8 mouse cellular contexts compared by ENCODE assay signal in genomic region chr5:90366121-90367066, GRCm38 (mm10). TPM values are rescaled to one million over a fixed set of nuclear protein-coding genes. Genes with fewer than 3 reads are reported as not detected.
A peak's percentile ranks its signal among the peaks of the same experiment; 100 is the strongest.
DNase-seq lines count a peak whose midpoint lies in the region; ATAC-seq and TF ChIP-seq lines count a peak whose summit lies in the region.

Gene Ankrd17 (minus strand): TSS chr5:90366577.

- H3K4me3 ChIP-seq in cortical plate, adult 2 months (ENCODE audit: insufficient read depth, low read length): peak within 1 kb of the TSS; percentile 100

- no peak for TF ChIP-seq CTCF in cortical plate, adult 2 months (IDR thresholded peaks at IDR 0.05; ENCODE audit: extremely low read depth, insufficient read depth, low read length)

- peak; percentile 70 for ATAC-seq in activated CD4-positive, CD25-positive, alpha-beta regulatory T cell, adult 4 months
- ATAC-seq in inflammation-experienced regulatory T-cells, adult 6 months: peak; percentile 70
- ATAC-seq in megakaryocyte-erythroid progenitor cell, adult 5-6 weeks (replicated peaks; ENCODE audit: low FRiP score, low TSS enrichment, poor library complexity, severe bottlenecking): peak; percentile 64

- H3K27ac ChIP-seq in cortical plate, adult 2 months (ENCODE audit: insufficient read depth, low read length): peak within 1 kb of the TSS; percentile 96

- DNase-seq in gastrocnemius, postnatal 10 days: peak; percentile 90
- peak; percentile 88 to 94 for DNase-seq in left cerebral cortex, postnatal 10 days (ENCODE audit: extremely low spot score in 1 of 2, low spot score in 2 of 2)
- peak; percentile 94 for DNase-seq in right cerebral cortex, postnatal 25 days
- peak; percentile 89 to 90 for DNase-seq in urinary bladder, postnatal 4 days (ENCODE audit: low spot score in 2 of 2)

- H3K4me1 ChIP-seq in cortical plate, adult 2 months (ENCODE audit: control insufficient read depth, insufficient read depth, low read length): peaks cover 5% of the 10 kb centered on the region; the same call in 1 of the 2 replicates

- peak; percentile 80 for TF ChIP-seq POLR2A in cortical plate, adult 2 months (IDR thresholded peaks at IDR 0.05; ENCODE audit: extremely low read depth, insufficient read depth, low read length)

- intact Hi-C loops in left cerebral cortex, postnatal 10 days (cut with DNase I): loop anchor here (10.0 kb wide), 2 partner anchors 82 to 142 kb away; partner anchors contain the start of gene Cox18

RNA-seq across cellular contexts. Expression of gene Ankrd17, which starts in this region (rescaled TPM):
- polyA plus RNA-seq in activated CD4-positive, CD25-positive, alpha-beta regulatory T cell, adult 4 months (2017; shearing (Covaris generic)): 10 to 100 TPM; 41.9 to 48.9 TPM
- 53.5 and 55.1 TPM in 2 replicates for polyA plus RNA-seq in cortical plate, adult 2 months (2012; rRNA removed)
- 10 to 100 TPM; 49.5 to 65.3 TPM for total RNA-seq in gastrocnemius, postnatal 10 days (2021)
- 10 to 100 TPM; 40.5 to 64.2 (median 52.0) TPM for polyA plus RNA-seq in inflammation-experienced regulatory T-cells, adult 6 months (2017; shearing (Covaris generic))
- 100 to 1,000 TPM; 108 TPM for total RNA-seq in left cerebral cortex, postnatal 10 days (2021)
- 115 and 123 TPM in 2 replicates for total RNA-seq in megakaryocyte-erythroid progenitor cell, adult 5-6 weeks (2014; fragmentation: Nextera tagmentation)
- total RNA-seq in megakaryocyte-erythroid progenitor cell, adult 5-6 weeks (2017): 115 and 119 TPM in 2 replicates

Comparison
In these comparisons a context has a peak if more than half of its experiments do, and no peak if none do; other contexts are left out.
1. Peak in every context shown above with its lines: DNase-seq, ATAC-seq, H3K4me3 ChIP-seq and H3K27ac ChIP-seq.